Mouse (Mus musculus): ENCODE measurements around the gene Erbb2.

Gene Erbb2

GRCm38 (mm10) chr11:98485749-98486148 lies 73.5 kb downstream of the Erbb2 start:
- no peak for DNase-seq (ENCODE audit: low spot score)
